Mouse (Mus musculus) lung, adult 2 months (tissue): ENCODE measurements around the gene Foxs1.

ENCODE experiments used
- CTCF ChIP-seq: fragments of 200-500 bp; IDR thresholded peaks from 2 replicates; pipeline ENCODE4 v1.5.1; 2011; ENCODE audit warnings: mild to moderate bottlenecking, low read length, control low read depth; ENCODE audit not compliant: insufficient read depth
- POLR2A ChIP-seq: fragments of 200-500 bp; IDR thresholded peaks from 2 replicates; pipeline ENCODE4 v1.6.1; 2011; ENCODE audit warnings: low read depth, mild to moderate bottlenecking, control low read depth, low read length, borderline replicate concordance; ENCODE audit errors: extremely low read depth

DNA sequence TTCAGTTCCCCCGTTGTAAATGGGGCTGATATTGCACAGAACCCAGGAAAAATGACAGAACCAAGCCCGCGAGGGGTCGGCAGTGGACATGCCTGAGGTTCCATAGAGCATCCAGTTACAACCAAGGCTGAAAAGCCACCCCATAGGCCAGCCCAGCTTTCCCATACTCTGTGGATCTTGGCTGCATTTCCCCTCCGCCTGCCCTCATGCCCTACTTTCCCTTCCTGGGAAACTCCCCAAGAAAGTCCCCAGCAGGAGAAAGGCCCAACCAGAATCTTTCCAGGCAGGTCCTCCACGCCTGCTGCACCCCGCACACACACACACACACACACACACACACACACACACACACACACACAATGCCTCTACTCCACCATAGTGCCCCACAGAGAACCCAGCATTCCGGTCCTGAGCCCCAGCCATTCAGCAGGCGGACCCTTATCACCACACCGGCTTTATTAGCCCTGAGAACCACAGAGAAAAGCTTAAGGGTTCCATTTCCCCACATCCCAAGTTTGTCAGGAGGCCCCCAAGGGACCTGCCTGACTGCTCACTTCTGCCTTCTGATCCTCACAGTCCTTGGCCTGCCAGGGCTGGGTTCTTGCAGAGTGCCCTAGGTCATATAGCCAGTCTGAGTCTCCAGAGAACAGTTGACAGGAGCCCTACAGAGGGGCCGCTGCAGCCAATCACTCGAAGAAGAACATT is 1.4 kb downstream of the Foxs1 start:
- TF ChIP-seq CTCF (no peak), POLR2A (no peak)
